Mouse (Mus musculus): ENCODE measurements at regions not wholly inside any gene's neighbourhood (a gene's known extent, or its start where the extent isn't known, plus 50 kb on each side); places are given as distances from the start of the nearest gene placed in this dataset.

GRCm38 (mm10) chr17:68134373-68134772 is 130.5 kb upstream of the Arhgap28 start:
- no peak for DNase-seq

DNA sequence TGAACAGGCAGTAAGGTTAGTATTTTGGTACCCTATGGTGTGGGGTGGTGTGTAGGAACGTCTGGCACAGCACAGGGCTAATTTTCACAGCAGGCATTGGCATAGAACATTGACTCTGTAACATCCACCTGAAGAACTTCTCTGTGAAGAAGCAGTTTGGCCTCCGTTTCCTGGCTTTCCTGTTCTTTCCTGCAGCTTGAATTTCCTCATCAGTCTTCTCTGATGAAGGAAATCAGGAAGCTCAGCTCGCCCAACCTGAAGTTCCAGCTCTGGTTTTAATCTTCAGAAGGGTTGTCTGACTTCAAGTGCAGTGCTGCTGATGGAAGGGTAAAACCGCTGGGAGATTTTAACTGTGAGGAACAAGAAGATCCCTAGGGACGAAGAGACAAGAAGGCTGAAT is 131.5 kb upstream of the Arhgap28 start:
- no peak for DNase-seq

DNA sequence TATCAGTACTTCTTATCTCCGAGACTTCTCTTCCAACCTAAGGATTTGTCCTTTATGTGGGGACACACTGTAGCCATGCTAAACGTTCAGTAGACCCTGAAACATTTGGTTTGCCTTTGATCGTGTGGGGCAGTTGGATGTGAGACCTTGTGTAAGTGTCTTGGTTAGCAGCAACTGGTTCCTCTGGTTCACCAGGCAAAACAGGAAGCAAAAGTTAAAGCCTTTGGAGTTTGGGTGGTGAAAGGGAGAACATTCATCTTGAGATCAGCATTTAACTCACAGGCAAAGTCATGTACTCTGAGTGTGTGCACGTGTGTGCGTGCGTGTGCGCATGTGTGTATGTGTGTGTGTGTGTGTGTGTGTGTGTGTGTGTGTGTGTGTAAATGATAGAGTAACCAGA is 130.3 kb upstream of the L3mbtl4 start:
- no peak for DNase-seq

- DNase-seq = no peak
Observed at GRCm38 (mm10) chr17:68149237-68149792, 124.3 kb upstream of the L3mbtl4 start.

DNA sequence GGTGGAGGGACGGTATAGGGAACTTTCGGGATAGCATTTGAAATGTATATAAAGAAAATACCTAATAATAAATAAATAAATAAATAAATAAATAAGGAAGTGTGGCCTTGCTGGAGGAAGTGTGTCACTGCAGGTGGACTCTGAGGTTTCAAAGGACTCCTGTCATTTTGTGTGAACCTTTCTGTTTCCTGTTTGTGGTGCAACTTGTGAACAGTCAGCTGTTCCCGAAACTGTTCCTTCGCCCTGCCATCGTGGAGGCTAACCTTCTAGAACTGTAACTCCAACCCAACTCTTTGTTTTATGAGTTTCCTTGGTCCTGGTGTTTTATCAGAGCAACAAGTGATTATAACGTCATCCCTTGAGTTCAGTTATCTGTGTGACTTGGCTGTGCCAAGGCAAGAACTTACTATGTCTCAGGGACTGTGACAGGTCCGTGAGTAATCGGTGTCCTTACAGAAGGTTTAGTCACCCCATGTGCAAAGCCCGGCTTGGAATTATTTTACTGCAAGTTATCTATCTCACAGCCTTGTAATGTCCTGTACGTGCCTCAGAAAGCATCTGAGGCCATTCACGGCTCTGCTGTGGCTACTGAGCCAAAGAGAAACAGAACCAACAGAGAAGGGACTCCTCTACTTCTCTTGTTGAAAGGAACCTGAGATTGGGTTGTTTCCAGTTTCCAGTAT is 121.0 kb upstream of the L3mbtl4 start:
- DNase-seq = no peak

GRCm38 (mm10) chr17:68154879-68155278 is 118.7 kb upstream of the L3mbtl4 start:
- DNase-seq = no peak

GRCm38 (mm10) chr17:68158172-68158651 is 115.4 kb upstream of the L3mbtl4 start:
- no peak for DNase-seq

GRCm38 (mm10) chr17:68161107-68161506 is 112.5 kb upstream of the L3mbtl4 start:
- no peak for DNase-seq

DNA sequence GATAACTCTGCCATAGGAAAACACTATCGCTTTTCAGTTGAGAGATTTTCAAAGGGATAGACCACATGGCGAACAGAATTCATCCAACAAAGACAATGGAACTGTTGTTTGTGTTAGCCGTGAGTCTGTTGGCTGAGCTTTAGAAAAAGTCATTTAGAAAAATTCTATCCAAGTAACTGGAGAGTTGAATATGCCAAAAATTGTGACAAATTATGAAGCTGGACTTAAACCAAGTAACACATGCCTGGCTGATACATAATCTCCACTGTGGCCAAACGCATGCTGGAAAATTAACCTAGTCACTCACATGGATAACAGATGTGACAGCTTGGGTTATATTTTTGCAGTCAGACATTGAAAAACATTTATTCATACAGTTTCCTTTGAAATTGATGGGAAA is 110.1 kb upstream of the L3mbtl4 start:
- DNase-seq = no peak

- no peak for DNase-seq
Observed at GRCm38 (mm10) chr17:68164666-68165065, 108.9 kb upstream of the L3mbtl4 start.

DNA sequence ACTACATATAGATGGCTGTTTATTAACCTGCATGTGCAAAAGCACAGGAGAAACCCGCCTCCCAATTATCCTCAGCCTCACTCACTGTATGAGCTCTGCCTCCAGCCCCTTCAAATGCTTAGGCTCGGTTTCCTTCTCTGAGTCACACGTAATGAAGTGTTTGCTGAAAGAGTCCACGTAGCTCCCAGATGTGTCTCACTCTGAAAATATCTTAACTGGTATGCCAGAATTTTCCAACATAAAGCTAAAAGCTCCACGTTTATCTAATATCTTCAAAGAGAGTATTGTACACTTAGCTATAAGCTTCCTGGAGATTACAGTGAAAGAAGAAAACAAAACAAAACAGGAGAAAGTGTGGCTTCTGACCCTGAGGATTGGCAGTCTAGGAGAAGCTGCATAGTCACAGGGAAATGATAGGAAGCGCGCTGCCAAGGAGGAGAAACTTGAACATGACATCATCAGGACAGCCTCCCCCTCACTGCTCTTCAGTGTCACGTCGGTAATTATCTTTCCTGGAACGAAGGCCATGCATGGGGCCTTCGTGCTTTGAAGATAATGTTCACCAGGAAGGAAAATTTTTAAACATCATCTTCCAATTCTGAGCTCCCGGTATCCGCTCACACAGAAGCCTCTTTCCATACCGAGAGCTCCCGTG is 108.3 kb upstream of the L3mbtl4 start:
- DNase-seq = peak; percentile 11

DNA sequence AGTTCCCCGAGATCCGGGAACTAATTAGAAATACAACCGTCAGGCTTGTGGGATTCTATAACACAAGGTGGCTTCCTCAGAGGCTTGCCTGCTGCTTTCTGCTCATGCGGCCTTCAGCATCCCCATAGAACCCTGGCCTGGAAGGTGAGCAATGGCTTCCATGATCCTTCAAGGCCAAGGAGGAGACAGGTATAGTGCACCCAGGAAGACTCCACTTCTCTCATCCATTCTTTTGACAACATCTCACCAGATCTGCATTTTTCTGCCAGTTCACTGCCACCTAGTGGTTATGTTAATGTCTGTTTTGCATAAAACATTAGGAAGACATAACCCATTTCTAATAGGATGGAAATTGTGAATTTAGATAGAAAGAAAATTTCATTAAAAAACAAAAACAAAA is 107.2 kb upstream of the L3mbtl4 start:
- DNase-seq = peak; percentile 3

DNA sequence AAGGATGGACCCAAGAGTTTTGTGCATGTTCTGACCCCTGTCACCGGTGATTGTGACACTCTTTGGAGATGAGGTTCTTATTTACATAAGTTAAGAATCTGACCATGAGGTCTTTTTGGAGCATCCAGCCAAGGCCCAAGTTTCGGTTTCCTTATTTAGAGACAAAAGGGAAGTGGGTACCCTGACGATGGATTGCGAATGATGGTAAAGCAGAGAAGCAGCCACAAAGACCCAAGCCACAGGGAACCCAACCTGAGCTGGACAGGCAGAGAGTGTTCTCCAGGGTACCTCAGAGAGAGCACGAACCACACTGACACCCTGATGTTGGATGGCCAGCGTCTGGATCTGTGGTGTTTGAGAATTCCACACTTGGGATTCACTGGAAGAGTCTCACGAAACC is 100.8 kb upstream of the L3mbtl4 start:
- DNase-seq = no peak

GRCm38 (mm10) chr17:68176611-68177165 is 96.9 kb upstream of the L3mbtl4 start:
- DNase-seq = peak; percentile 17

- peak; percentile 9 for DNase-seq
Observed at GRCm38 (mm10) chr17:68177835-68178234, 95.8 kb upstream of the L3mbtl4 start.

DNA sequence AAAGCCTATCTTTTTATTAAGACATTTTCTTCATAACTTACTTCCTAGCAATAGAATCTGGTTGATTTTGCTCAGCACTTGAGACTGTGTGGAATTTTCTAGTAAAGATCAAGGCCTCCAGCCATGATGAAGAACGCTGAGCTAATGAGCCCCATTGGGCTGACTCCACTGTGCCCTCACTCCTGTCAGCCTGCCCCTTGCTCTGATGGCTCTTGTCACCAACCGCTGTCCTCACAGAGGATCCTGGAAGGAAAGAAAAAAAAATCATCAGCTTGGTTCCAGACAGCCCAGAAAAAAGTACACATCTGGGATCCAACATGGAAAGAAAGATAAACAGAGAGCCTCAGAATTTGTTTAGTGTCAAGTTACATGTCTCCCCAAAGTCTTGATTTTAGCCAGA is 88.2 kb upstream of the L3mbtl4 start:
- DNase-seq = no peak

- no peak for DNase-seq
Observed at GRCm38 (mm10) chr17:68189888-68190287, 83.7 kb upstream of the L3mbtl4 start.

- no peak for DNase-seq
Observed at GRCm38 (mm10) chr17:68205545-68205944, 68.1 kb upstream of the L3mbtl4 start.

- no peak for DNase-seq
Observed at GRCm38 (mm10) chr17:68208837-68209236, 64.8 kb upstream of the L3mbtl4 start.

- no peak for DNase-seq
Observed at GRCm38 (mm10) chr17:68210313-68211254, 63.0 kb upstream of the L3mbtl4 start.

GRCm38 (mm10) chr17:68218246-68218645 is 55.4 kb upstream of the L3mbtl4 start:
- no peak for DNase-seq

GRCm38 (mm10) chr17:68223170-68223569 is 50.4 kb upstream of the L3mbtl4 start:
- DNase-seq = no peak
